Mouse (Mus musculus) right cerebral cortex, postnatal 4 days (tissue): ENCODE measurements around the gene Olfr1143.

Experiments
- DNase-seq: peaks from one replicate; pipeline ENCODE4 v3.0.0-alpha.2; 2022

Olfr1143 gene

GRCm38 (mm10) chr2:87800292-87800691 lies at the start of gene Olfr1143:
Gene Olfr1143, plus strand, starts transcription at chr2:87800592.
- DNase-seq = no peak

DNA sequence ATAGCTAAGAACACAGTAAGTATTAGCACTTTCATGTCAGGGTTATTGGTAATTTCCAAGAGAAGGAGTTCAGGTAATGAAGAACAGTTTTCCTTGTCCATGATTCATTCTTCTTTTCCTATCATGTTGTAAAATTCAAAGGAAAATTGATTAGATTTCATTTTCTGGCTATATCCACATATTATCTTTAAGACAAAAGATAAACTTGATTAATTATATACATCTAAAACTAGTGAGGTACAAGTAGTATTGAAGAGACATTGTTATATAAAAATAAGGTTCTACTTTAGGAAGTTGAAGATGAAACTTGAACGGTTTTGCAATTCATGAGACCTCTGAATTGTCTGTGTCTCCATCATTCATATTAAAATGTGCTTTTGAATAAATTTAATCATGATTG lies 46.5 kb upstream of the Olfr1143 start, which contains the start of gene Olfr1141:
Gene Olfr1141, minus strand, starts transcription at position 101 of the 400 bp plus-strand sequence.
- no peak for DNase-seq

DNA sequence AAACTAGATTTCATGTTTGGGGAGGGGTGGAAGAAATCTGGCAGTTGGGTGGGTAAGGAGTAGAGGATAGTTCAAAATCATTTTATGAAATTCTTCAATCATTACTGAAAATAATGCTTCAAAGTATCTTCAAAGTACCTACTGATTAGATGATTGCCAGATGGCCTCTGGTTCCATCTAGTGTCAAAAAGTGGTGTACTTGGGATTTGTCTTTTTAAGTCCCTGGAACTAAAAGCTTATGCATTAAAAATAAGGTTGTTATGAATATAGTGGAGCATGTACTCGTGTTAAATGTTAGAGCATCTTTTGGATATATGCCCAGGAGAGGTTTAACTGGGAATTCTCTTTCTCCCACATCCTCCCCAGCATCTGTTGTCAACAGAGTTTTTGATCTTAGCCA lies 24.2 kb upstream of the Olfr1143 start:
- DNase-seq = no peak

GRCm38 (mm10) chr2:87779183-87779582 lies 21.2 kb upstream of the Olfr1143 start, which contains the start of gene Olfr152:
Gene Olfr152, plus strand, starts transcription at chr2:87779483.
- DNase-seq = no peak

DNA sequence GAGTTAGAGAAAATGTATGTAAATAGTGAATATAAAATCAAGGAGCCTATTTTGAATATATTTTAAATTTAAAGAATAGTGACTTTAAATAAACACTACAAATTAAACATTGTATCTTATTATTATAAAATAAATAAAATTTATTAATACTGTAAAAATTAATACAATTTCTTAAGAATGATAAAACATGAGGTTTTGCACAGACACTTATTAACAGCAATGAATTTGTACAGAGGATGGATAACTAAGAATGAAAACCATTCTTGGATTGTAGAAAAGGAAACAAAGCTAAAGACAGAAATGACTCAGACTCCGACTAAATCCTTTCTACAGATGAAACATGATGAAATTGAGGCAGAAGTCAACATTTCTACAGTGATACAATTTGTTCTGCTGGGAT lies 9.1 kb downstream of the Olfr1143 start, which contains the start of gene Olfr1145:
Gene Olfr1145, plus strand, starts transcription at position 301 of the 400 bp plus-strand sequence.
- DNase-seq = no peak

- DNase-seq = no peak
Measured at GRCm38 (mm10) chr2:87830233-87830632, 29.8 kb downstream of the Olfr1143 start, which contains the start of gene Olfr1148. Gene Olfr1148, plus strand, starts transcription at chr2:87830533.

- no peak for DNase-seq
Measured at GRCm38 (mm10) chr2:87843693-87844092, 43.3 kb downstream of the Olfr1143 start, which contains the start of gene Olfr1150-ps1. Gene Olfr1150-ps1, plus strand, starts transcription at chr2:87843993.
